Mouse (Mus musculus) hindbrain, embryonic 16.5 days (tissue): ENCODE measurements around the gene Psmd8. TPM values are rescaled to one million over a fixed set of nuclear protein-coding genes. Genes with fewer than 3 reads are reported as not detected.
"Not testable (repeated sequence)": the region's sequence is repeated elsewhere in the genome, so short reads cannot be mapped to it uniquely, and the experiment has no call there.

Experiments used
- ATAC-seq: fragments of 200-750 bp; cut with Nextera tagmentation; 2 replicates; pipeline ENCODE4 v1.8.0; 2017; ENCODE audit warnings: moderate TSS enrichment, moderate library complexity
- H3K27ac ChIP-seq: fragments of 300-500 bp; sonication (generic); 2 replicates; pipeline ENCODE4 v1.5.1; 2014; ENCODE audit warnings: low read depth, mild to moderate bottlenecking, control low read depth, low read length, moderate library complexity
- H3K27me3 ChIP-seq: fragments of 300-500 bp; sonication (generic); replicated peaks from 2 replicates; pipeline ENCODE4 v1.6.1; 2014; ENCODE audit warnings: low read length; ENCODE audit not compliant: control insufficient read depth, insufficient read depth
- H3K36me3 ChIP-seq: fragments of 300-500 bp; sonication (generic); 2 replicates; pipeline ENCODE4 v1.6.1; 2014; ENCODE audit warnings: mild to moderate bottlenecking, low read length, moderate library complexity, mixed read lengths; ENCODE audit not compliant: control insufficient read depth, insufficient read depth
- H3K4me1 ChIP-seq: fragments of 300-500 bp; sonication (generic); 2 replicates; pipeline ENCODE4 v1.6.1; 2014; ENCODE audit warnings: low read depth, low read length; ENCODE audit not compliant: control insufficient read depth, insufficient read depth
- H3K4me2 ChIP-seq: fragments of 300-500 bp; sonication (generic); 2 replicates; pipeline ENCODE4 v1.6.1; 2014; ENCODE audit warnings: mild to moderate bottlenecking, low read length, control low read depth, moderate library complexity
- H3K4me3 ChIP-seq: fragments of 300-500 bp; sonication (generic); 2 replicates; pipeline ENCODE4 v1.5.1; 2014; ENCODE audit warnings: mild to moderate bottlenecking, low read length, control low read depth, moderate library complexity
- H3K9ac ChIP-seq: fragments of 300-500 bp; sonication (generic); 2 replicates; pipeline ENCODE4 v1.6.1; 2014; ENCODE audit warnings: low read depth, mild to moderate bottlenecking, control low read depth, low read length, moderate library complexity
- H3K9me3 ChIP-seq: fragments of 300-500 bp; sonication (generic); 2 replicates; pipeline ENCODE4 v1.6.1; 2014; ENCODE audit warnings: mild to moderate bottlenecking, low read length, moderate library complexity; ENCODE audit not compliant: control insufficient read depth
- WGBS: fragments of 180-500 bp; shearing (Covaris S2); extraction: QIAGEN DNeasy Blood & Tissue Kit; methylation state at CpG from one replicate; pipeline ENCODE4 v1.1.7; 2014; 5-methylcytosine and 5-hydroxymethylcytosine counted together
- polyA plus RNA-seq: library from polyadenylated mRNA; unstranded; fragments of >200 nt; fragmentation: Nextera tagmentation; extraction: Ambion mirVana; gene quantifications from 2 replicates; pipeline ENCODE4 v1.2.1, GENCODE M21; 2015

Gene Psmd8
- polyA plus RNA-seq: 278 and 284 TPM in 2 replicates

DNA sequence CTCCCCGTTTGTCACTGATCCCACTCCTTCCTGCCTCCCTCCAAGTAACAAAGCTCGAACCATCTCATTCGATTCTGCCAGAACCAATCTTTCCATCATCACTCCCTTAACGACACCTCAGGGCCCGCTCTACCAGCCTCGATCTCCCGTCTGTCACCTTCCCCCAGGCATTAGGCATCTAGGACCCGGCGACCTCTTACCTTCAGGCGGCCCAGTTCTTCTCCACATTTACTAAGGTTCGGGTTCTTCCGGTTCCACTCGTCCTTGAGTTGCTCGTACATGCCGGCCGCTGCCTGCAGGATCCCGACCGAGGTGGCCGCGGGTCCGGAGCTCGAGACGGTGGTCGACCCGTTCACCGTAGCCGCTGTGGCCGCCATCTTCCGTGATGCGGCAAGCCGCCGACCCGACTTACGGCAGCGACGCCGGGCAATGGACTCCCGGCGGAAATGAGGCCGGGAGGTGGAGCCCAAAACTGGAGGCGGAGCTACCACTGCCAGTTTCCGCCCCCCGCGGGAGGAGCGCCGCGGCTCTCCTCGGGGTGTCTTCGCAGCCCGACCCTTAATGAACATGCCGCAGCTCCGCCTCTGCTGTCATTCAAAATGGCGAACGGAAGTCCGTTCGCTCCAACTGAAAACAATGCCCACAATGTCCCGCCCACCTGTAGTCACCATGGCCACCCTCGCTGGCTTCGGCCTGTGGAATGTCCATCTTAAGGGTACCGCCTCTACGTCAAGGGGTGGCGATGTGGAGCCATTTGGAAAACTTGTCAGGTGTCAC, at the start of gene Psmd8:
Gene Psmd8 (minus strand): TSS at position 625 of the 777 bp plus-strand sequence.
- Histone ChIP-seq H3K9me3 (no peaks in the 10 kb centered on the region), H3K27me3 (peaks cover under 1% of the 10 kb centered on the region; the same call in 1 of the 2 replicates), H3K36me3 (peaks cover 11% of the 10 kb centered on the region), H3K4me2 (peak within 1 kb of the TSS; percentile 90), H3K4me3 (peak within 1 kb of the TSS; percentile 74), H3K9ac (peak within 1 kb of the TSS; percentile 81), H3K27ac (peak within 1 kb of the TSS; percentile 83), H3K4me1 (peaks cover 17% of the 10 kb centered on the region)
- ATAC-seq: peak; percentile 97
- WGBS: under 1% methylated on average over 62 of the region's 62 CpGs

DNA sequence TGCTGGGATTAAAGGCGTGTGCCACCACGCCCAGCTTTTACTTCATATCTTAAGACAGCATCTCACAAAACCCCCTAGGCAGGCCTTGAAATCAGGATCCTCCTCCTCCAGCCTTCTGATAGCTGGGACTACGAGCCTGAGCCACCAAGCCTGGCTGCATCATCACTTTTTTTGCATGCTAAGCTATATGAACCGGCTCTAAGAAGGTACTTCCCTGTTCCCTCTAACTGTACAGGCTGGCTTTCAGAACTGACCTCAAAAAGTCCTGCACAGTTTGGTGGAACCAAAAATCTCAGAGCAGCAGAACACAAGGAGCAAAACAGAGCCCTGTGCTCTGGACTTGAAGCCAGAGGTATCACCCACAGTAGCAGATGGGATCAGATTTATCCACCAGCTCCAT, 47.7 kb upstream of the Psmd8 start:
- H3K9ac ChIP-seq: no peak overlapping the region
- H3K36me3 ChIP-seq: no peaks in the 10 kb centered on the region
- peaks cover 10% of the 10 kb centered on the region for H3K27me3 ChIP-seq
- no peaks in the 10 kb centered on the region for H3K9me3 ChIP-seq
- peaks cover 15% of the 10 kb centered on the region for H3K4me1 ChIP-seq
- ATAC-seq: no peak
- no peak overlapping the region for H3K4me3 ChIP-seq
- no peak overlapping the region for H3K4me2 ChIP-seq
- WGBS: 70% methylated on average over 4 of the region's 4 CpGs
- no peak overlapping the region for H3K27ac ChIP-seq

DNA sequence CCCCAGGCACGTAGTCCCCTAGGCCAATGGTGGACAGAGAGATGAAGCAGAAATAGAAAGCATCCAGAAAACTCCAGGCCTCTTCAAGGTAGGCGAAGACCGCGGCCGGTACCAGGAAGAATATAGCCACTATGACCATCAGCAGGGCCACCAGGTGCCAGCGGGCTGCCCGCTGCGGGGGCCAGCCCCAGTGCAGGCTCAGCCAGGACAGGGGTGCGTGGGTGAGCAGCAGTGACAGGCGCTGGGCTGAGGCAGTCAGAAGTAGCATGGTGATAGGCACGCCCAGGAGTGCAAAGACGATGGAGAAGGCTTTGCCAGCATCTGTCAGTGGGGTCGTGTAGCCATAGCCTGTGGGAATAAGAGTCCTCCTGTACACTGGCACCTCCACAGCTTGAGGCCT, 45.0 kb upstream of the Psmd8 start:
- 71% methylated on average over 13 of the region's 13 CpGs for WGBS
- Histone ChIP-seq H3K36me3 (no peaks in the 10 kb centered on the region), H3K9me3 (no peaks in the 10 kb centered on the region), H3K4me1 (peaks cover 8% of the 10 kb centered on the region), H3K27ac (no peak overlapping the region), H3K4me3 (peak overlapping the region; percentile 10; the same call in 1 of the 2 replicates), H3K9ac (peak overlapping the region; percentile 23; the same call in 1 of the 2 replicates), H3K4me2 (peak overlapping the region; percentile 50), H3K27me3 (no peaks in the 10 kb centered on the region; the same call in 1 of the 2 replicates)
- ATAC-seq: peak; percentile 51

DNA sequence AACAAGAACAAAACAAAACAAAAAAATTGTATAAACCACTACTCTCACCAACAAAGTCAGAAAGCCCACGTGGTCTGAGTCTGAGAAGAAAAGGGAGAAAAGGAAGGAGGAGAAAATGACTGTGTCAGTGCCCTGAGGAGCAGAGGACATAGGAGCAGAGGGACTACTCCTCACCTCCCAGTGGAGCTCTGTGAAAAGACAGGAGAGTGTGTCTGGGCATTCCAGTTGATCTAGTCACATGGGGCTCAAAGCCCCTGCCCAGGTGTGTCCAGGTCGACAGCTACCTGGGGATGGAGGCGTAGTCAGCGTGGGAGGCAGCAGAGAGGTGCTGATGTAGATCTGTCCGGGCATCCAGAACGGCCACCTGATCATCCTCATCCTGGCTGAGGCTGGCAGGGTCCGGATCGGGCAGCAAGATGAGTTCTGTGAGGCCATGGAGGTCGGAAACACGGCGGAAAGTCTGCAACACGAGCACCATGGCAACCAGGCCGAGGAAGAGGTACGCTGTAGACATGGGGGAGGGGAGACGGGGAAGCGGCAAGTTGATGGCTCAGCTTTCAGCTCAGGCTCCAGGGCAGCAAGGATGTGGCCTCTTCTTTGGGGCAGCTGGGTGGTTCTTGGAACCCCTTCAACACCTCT, 44.4 kb upstream of the Psmd8 start:
- Histone ChIP-seq H3K4me1 (peaks cover 8% of the 10 kb centered on the region), H3K27ac (no peak overlapping the region), H3K4me2 (peak overlapping the region; percentile 50), H3K27me3 (no peaks in the 10 kb centered on the region), H3K36me3 (no peaks in the 10 kb centered on the region), H3K9me3 (peaks cover 3% of the 10 kb centered on the region; the same call in 1 of the 2 replicates), H3K9ac (peak overlapping the region; percentile 58), H3K4me3 (peak overlapping the region; percentile 10; the same call in 1 of the 2 replicates)
- ATAC-seq: peak; percentile 78
- WGBS: 12% methylated on average over 16 of the region's 16 CpGs

DNA sequence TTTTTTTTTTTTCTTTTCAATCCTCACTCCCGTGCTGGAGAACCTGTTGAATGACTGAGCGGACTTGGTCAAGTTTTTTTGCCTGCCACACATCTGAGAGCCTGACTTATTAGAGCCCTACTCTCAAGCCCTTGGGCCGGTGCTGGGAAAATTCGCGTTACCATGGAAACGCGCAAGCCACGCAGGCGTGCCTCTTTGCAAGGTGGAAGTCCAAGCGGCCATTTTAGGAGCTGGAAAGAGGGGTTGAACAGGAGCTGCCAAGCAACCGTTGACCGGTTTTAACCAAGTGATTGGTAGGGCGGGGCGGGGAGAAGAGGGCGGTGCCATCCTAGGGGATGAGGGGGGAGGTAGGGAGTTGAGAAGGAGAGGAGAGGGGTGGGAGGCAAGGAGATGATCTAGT, 34.3 kb upstream of the Psmd8 start:
- Histone ChIP-seq H3K27me3 (no peaks in the 10 kb centered on the region), H3K4me1 (peaks cover 12% of the 10 kb centered on the region), H3K36me3 (no peaks in the 10 kb centered on the region), H3K9ac (no peak overlapping the region), H3K27ac (no peak overlapping the region), H3K4me3 (no peak overlapping the region), H3K9me3 (no peaks in the 10 kb centered on the region), H3K4me2 (no peak overlapping the region)
- WGBS: 41% methylated on average over 15 of the region's 15 CpGs
- ATAC-seq: no peak

DNA sequence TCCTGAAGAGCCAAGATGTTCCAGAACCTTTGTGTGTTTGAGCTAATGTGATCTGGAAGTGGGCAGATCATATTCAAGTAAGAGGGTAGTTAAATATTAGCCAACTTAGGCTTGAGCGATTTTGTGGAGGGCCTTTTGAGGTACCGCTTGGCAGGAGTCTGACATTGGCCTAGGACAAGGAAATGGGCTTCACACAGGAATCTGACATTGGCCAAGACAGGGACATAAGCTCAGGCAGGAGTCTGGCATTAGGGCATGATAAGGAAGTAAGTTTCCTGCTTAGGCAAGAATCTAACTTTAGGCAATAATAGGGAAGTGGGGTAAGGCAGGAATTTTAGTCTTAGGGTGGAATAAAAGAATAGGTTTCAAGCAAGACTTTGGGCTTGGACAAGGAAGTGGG, 33.7 kb upstream of the Psmd8 start:
- H3K27ac ChIP-seq: no peak overlapping the region
- peaks cover 12% of the 10 kb centered on the region for H3K4me1 ChIP-seq
- no peaks in the 10 kb centered on the region for H3K27me3 ChIP-seq
- H3K9ac ChIP-seq: no peak overlapping the region
- H3K9me3 ChIP-seq: no peaks in the 10 kb centered on the region
- ATAC-seq: no peak; the same call in 1 of the 2 replicates
- H3K36me3 ChIP-seq: no peaks in the 10 kb centered on the region
- WGBS: 57% methylated on average over 2 of the region's 2 CpGs
- H3K4me2 ChIP-seq: no peak overlapping the region; the same call in 1 of the 2 replicates
- no peak overlapping the region for H3K4me3 ChIP-seq

DNA sequence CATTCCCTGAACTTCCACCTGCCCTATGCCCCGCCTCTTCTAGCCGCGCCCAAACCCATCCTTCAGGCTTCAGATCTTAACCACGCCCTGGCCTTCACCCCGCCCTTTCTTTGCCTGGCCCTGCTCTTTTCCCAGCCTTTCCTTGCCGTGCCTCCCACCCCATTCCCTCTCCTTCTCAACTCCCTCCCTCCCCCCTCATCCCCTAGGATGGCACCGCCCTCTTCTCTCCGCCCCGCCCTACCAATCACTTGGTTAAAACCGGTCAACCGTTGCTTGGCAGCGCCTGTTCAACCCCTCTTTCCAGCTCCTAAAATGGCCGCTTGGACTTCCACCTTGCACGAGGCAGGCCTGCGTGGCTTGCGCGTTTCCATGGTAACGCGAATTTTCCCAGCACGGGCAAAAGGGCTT, 33.2 kb upstream of the Psmd8 start, which contains the start of gene Catsperg1:
Gene Catsperg1 (minus strand): TSS at position 361 of the 408 bp plus-strand sequence.
- Histone ChIP-seq H3K4me2 (peak within 1 kb of the TSS; percentile 59), H3K4me1 (peaks cover 12% of the 10 kb centered on the region), H3K9me3 (no peaks in the 10 kb centered on the region), H3K36me3 (no peaks in the 10 kb centered on the region), H3K9ac (peak within 1 kb of the TSS; percentile 22), H3K4me3 (peak within 1 kb of the TSS; percentile 24), H3K27ac (peak within 1 kb of the TSS; percentile 57; the same call in 1 of the 2 replicates), H3K27me3 (no peaks in the 10 kb centered on the region)
- WGBS: 3% methylated on average over 20 of the region's 20 CpGs
- ATAC-seq: peak; percentile 86

DNA sequence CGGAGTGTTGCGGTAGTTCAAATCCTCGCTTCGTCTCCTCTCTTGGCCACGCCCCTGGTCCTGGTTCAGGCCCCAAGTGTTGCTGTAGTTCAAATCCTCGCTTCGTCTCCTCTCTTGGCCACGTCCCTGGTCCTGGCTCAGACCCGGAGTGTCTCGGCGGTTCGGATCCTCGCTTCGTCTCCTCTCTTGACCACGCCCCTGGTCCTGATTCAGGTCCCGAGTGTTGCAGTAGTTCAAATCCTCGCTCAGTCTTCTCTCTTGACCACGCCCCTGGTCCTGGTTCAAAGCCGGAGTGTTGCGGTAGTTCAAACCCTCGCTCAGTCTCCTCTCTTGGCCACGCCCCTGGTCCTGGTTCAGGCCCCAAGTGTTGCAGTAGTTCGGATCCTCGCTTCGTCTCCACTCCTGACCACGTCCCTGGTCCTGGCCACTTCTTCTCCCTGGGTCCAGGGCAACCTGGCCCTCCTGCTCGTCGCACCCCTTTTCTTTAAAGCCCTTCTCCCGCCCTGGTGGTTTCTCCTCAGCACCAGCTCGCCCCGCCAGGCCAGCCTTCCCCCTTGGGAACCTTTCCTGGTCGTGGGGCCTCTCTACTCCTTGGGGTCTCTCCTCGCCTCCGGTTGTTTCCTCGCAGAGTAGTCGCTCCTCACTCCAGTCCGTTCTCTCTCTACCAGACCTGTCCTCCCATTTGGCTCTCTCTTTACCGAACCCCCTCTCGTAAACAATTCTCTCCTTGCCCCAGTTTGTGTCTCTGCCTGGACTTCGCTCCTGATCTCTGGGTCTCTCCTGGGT, 32.5 kb upstream of the Psmd8 start:
- H3K27me3 ChIP-seq, H3K36me3 ChIP-seq, H3K9me3 ChIP-seq, H3K27ac ChIP-seq: not testable (repeated sequence)
- Histone ChIP-seq H3K9ac (peak overlapping the region; percentile 22; the same call in 1 of the 2 replicates), H3K4me1 (peaks cover 12% of the 10 kb centered on the region), H3K4me3 (peak overlapping the region; percentile 24), H3K4me2 (peak overlapping the region; percentile 59)
- WGBS: 18% methylated on average over 40 of the region's 40 CpGs
- peak; percentile 21 for ATAC-seq
